9 mouse cellular contexts compared by ENCODE assay signal in the genomic region with DNA sequence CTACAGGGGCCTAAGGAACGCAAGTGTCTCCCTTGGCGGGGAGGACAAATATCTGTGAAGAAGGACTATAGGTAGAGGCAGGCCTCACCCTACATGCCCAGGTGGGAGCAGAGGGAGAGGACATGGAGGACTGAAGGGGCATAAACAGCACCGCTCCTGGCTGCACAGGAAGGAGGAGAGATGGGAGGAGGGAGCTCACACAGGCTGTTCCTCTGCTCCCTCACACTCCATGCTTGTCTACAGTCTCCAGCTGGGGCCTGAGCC. TPM values are rescaled to one million over a fixed set of nuclear protein-coding genes. Genes with fewer than 3 reads are reported as not detected.
DNase-seq lines count a peak whose midpoint lies in the region; ATAC-seq lines count a peak whose summit lies in the region.
"Had no signal": no experiment of that assay in that cellular context is flagged by ENCODE, and none has a peak within 500 bp of the region (broad histone marks: within the 10 kb centered on the region; RNA-seq: fewer than 3 reads in every experiment).

No protein-coding gene starts in this region.

- H3K27ac ChIP-seq in heart, embryonic 14.5 days (replicated peaks in 1 of 2; ENCODE audit: control insufficient read depth in 1 of 2, insufficient read depth in 1 of 2, low read depth in 2 of 2, low read length in 2 of 2): peak overlapping the region; percentile 32 to 57; a peak in 3 of 4 replicates
- peak overlapping the region; percentile 92 for H3K27ac ChIP-seq in limb, embryonic 13.5 days

- H3K9ac ChIP-seq in heart, embryonic 14.5 days (ENCODE audit: low read length): no peak overlapping the region
- H3K9ac ChIP-seq in limb, embryonic 13.5 days: no peak overlapping the region

- no peaks in the 10 kb centered on the region for H3K36me3 ChIP-seq in heart, embryonic 14.5 days (ENCODE audit: control insufficient read depth, insufficient read depth, low read length)
- H3K36me3 ChIP-seq in limb, embryonic 13.5 days: no peaks in the 10 kb centered on the region

- H3K4me2 ChIP-seq in heart, embryonic 14.5 days (ENCODE audit: low read length): no peak overlapping the region
- H3K4me2 ChIP-seq in limb, embryonic 13.5 days (replicated peaks): no peak overlapping the region

- no peak for ATAC-seq in heart, embryonic 14.5 days (ENCODE audit: insufficient number of reproducible peaks, insufficient read depth, low FRiP score, low read depth)
- no peak for ATAC-seq in limb, embryonic 13.5 days (ENCODE audit: low FRiP score, low read depth)

- no peak overlapping the region for H3K4me3 ChIP-seq in heart, embryonic 14.5 days (ENCODE audit: control insufficient read depth in 1 of 2, insufficient read depth in 1 of 2, low read depth in 1 of 2, low read length in 2 of 2)
- H3K4me3 ChIP-seq in limb, embryonic 13.5 days: no peak overlapping the region

- WGBS in heart, embryonic 14.5 days: 50% methylated on average over 3 of the region's 3 CpGs
- 22% methylated on average over 3 of the region's 3 CpGs for WGBS in limb, embryonic 13.5 days

- DNase-seq in heart, adult 11 months: no peak
- peak; percentile 28 for DNase-seq in thymus, postnatal 4 days
- no peak for DNase-seq in thymus, adult 18-20 months
- no peak for DNase-seq in testis, postnatal 10 days (ENCODE audit: low spot score)
- DNase-seq in right cerebral cortex, postnatal 25 days: no peak
- DNase-seq in adrenal gland, postnatal 25 days: no peak
- DNase-seq: kidney, adult 2 months had no signal

- no peaks in the 10 kb centered on the region for H3K9me3 ChIP-seq in heart, embryonic 14.5 days (ENCODE audit: control insufficient read depth, low read length)
- peaks cover 3% of the 10 kb centered on the region; the same call in 1 of the 2 replicates for H3K9me3 ChIP-seq in limb, embryonic 13.5 days

- no peaks in the 10 kb centered on the region for H3K27me3 ChIP-seq in heart, embryonic 14.5 days (ENCODE audit: control insufficient read depth, insufficient read depth, low read length)
- H3K27me3 ChIP-seq in limb, embryonic 13.5 days: no peaks in the 10 kb centered on the region

- H3K4me1 ChIP-seq in heart, embryonic 14.5 days (ENCODE audit: control insufficient read depth in 2 of 2, insufficient read depth in 2 of 2, low read length in 2 of 2): peaks cover 15 to 22% of the 10 kb centered on the region in 2 experiments
- H3K4me1 ChIP-seq in limb, embryonic 13.5 days: peaks cover 77% of the 10 kb centered on the region

RNA-seq across cellular contexts. Expression of a gene that starts 25.9 kb away (rescaled TPM):
- 6.8 and 7.0 TPM in 2 replicates for polyA plus RNA-seq in heart, embryonic 14.5 days (2014; fragmentation: Nextera tagmentation; extraction: Ambion mirVana)
- 10.3 and 10.6 TPM in 2 replicates for polyA plus RNA-seq in limb, embryonic 13.5 days (2015; fragmentation: Nextera tagmentation; extraction: Ambion mirVana)
- total RNA-seq in adrenal gland, postnatal 25 days (2021): 5.7 and 8.3 TPM in 2 replicates

RNA-seq across cellular contexts. Expression of a gene that starts 58.6 kb away (rescaled TPM):
- polyA plus RNA-seq in heart, embryonic 14.5 days (2014; fragmentation: Nextera tagmentation; extraction: Ambion mirVana): 14.8 and 17.0 TPM in 2 replicates
- 65.4 and 75.3 TPM in 2 replicates for polyA plus RNA-seq in limb, embryonic 13.5 days (2015; fragmentation: Nextera tagmentation; extraction: Ambion mirVana)
- total RNA-seq in adrenal gland, postnatal 25 days (2021): 10.1 and 18.8 TPM in 2 replicates
